Mouse (Mus musculus): Measurements from ENCODE around the gene A630089N07Rik.
"Not testable (repeated sequence)": the region's sequence is repeated elsewhere in the genome, so short reads cannot be mapped to it uniquely, and the experiment has no call there.

DNA sequence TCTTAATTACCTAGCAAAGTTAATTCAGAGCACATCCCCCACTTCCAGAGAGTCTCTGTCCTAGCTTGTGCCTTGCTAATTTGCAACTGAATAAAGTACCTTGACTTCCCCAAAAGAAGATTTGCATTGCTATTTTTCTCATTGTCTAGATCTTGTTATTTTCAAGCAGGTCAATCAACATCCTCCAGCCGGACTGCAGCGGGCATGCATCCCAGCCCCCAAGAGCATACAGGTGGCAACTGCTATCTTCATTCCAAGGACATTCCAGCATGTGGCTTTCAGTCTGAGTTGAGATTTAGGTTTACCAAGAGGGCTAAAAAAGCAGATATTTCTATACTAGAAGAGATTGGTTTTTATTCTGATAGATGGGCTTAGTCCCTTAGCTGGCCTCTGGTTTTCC, 47.3 kb downstream of the A630089N07Rik start:
- TF ChIP-seq EP300, POLR2A (IDR thresholded peaks at IDR 0.05; ENCODE audit: insufficient read depth, low read depth, low read length): not testable (repeated sequence)
